Mouse (Mus musculus): ENCODE measurements around the gene Stk32c.

The Stk32c gene

DNA sequence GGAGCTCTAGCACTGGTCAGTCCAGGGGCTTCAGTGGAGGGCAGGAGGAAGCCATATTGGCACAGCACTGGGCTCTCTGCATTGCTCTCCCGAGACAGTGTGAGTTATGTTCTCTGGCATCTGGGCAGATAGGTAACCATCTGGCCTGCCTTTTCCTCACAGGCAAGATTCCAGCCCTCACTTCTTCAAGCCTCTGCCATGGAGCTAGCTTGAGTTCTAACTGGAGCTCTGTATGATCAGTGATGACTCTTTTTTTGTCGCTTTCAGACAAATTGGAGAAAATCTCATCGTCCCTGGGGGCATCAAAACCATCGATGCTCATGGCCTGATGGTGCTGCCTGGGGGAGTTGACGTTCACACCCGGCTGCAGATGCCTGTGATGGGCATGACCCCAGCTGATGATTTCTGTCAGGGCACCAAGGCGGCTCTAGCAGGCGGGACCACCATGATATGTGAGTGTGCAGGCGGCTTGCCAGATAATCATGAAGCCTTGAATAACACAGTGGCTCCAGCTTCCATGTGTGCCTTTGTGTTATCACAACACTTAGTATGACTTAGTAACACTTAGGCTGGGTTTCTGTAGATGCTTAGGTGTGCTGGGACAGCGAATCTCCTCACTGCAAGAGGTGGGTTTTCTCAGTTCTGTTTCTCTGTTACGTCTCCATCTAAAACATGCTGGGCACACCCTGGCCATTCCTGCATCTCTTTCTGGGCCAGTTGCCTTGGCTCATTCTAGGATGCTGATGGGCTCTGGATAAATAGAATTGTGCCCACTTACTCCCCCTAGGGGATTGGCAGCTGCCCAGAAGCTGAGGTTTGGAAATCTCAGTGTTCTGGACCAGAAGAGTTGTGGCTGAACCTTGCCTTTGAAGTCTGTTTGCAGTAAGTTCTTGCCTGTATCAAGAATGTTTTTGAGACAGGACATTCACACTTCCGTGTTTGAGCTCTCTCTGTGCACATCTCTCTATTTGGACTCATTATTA lies 122.9 kb downstream of the Stk32c start:
- no peak for DNase-seq

DNA sequence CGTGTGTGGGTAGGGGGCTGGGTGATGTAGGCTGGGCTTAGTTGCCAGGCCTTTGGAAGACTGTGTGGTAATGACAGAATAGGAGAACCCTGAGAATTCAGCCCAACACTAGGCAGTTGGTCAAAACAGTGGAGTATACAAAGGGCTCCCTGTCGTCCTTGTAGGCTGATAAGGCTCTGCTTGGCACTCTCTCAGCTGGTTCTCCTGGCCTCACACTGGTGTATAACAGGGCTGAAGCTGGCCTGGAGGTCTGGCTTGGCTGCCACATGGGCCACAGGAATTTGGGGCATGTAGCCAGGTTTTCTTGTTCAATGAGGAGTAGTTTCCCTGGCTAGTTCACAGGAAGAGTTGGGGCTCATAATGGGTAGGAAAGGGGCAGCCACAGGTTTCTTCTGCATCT lies 125.3 kb downstream of the Stk32c start:
- no peak for DNase-seq

DNA sequence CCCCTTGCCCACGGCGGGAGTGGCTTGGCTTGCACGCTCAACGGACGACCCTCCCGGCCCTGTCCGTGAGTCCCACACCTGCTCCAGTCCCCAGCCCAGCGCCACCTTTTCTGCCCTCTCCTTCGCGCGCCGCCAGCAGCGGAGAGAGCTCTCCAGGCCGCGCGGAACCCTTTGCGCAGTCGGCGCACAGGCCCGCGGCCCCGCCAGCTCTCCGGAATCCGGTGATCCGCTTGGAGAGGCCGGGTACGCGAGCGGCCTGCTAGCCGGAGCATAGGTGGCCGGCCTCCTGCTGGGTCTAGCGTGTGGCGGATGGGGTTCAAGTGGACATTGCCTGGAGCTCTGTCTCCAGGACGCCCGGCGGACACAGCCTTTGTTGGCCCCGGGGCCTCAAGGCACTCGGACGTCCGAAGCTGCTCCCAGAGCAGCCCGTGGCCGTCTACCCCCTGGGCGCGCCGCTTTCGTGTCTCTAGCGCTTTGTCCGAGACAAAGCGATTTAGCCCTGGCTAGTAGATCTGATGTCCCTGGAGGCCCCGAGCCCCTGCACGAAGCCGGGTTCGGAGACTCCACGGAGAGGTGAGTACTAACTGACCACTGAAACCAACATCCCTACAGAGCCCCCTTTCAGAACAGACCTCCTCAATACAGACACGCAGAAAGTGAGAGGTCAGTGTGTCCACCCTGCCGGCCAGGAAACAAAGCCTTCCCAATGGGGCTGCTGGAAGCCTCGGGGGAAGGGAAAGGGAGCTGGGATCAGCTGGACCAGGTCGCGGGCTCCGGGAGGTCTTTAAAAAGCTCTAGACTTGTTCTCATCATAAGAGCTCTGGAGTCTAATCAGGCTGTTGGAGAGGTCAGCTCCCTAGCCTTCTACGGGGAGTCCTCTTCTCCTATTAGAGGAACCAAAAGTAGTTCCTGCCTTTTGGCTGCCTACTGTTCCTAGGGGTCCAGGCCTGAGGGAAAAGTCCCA lies 126.6 kb downstream of the Stk32c start:
- peak; percentile 34 for DNase-seq

DNA sequence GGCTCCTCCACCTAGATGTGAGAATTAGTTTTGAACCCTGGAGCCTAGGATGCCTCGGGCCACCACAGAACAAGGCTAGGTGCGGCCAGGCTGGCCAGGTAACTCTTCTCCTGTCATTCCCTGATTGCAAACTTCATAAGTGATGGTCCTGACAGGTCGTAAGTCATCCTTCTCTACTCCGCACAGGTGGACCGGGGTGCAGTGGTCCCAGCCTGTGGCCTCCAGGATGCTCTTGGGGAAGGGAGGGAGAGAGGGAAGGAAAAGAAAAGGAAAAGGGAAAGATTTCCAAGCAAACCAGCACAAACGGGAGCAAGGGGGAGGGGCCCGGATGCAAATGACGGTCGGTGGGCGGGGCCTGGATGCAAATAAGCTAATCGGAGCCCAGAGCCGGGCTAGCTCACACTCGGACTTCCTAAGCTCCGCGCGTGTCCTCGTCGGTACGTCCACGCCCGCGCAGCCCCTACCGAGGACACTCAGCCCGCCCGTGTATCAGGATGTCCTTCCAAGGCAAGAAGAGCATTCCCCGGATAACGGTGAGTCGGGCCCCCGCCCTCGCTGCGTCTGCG lies 127.4 kb downstream of the Stk32c start, which contains the start of gene Dpysl4:
Gene Dpysl4 (plus strand): TSS at position 373 of the 566 bp plus-strand sequence.
- DNase-seq, result peak; percentile 73

DNA sequence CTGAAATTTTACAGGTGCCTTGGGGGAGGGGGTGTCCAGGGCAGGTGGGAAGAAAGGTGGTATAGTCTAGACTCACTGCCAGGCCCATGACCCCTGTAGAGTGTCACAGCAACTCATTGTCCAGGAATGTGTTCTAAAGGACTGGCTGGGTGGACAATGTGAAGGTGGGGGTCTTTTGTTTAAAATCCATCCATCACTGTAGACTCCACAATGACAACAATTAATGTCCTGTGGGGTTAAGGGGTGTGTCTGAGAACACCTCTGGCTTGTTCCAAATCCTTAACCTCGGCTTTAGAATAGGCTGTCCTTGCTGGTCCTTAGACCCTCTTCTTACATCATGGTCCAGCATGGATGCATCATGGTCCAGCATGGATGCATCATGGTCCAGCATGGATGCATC lies 128.8 kb downstream of the Stk32c start:
- DNase-seq, result no peak

DNA sequence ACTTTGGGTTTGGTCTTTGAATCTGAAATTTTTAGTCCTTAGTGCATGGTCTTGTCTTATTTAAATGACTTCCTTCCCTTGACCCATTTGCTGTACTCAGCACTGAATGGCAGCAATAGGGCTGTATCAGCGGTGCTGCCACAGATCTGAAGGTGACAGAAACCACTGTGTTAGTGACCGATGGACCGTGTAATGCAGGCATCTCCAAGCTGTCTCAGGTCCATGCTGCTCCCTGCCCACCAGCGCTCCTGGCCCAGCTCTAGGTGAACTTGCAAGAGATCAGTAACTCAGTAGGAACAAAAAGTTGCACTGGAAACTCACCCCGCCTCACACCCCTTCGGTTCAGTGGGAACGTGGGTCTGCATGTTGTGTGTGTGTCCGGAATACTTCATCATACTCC lies 130.8 kb downstream of the Stk32c start:
- DNase-seq, result no peak

DNA sequence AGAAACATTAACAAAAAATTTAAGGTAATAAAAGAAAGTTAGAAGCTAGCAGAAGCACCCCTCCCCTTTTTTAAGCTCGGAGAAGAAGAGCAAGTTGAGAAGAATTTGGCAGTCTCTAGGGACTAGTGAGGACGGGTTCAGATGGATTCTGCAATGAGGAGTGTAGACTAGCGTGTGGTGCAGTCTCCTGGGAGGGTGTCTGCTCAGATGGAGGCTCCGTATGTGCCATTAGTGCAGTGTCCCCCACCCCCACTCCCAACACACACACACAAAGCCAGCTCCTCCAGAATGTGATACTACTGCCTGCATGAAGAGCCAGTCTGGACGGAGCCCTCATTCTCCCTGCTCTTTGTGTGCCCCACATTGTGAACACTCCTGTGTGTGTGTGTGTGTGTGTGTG lies 131.9 kb downstream of the Stk32c start:
- DNase-seq, result no peak

DNA sequence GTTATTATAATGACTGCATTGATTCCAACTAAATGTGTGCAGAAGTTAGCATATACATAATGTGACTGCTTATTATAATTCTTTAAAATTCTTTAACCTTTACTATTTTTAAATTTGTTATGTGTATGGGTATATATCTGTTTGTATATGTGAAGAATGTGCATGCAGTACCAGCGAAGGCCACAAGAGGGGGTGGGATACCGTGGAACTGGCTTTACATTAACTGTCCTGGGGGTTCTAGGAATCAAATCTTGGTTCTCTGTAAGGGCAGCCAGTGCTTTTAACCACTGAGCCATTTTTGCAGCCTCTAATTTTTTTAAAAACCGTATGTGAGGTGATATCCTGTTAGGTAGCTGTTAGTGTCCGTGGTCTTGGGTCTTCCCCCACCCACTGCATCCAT lies 132.4 kb downstream of the Stk32c start:
- DNase-seq, result no peak

DNA sequence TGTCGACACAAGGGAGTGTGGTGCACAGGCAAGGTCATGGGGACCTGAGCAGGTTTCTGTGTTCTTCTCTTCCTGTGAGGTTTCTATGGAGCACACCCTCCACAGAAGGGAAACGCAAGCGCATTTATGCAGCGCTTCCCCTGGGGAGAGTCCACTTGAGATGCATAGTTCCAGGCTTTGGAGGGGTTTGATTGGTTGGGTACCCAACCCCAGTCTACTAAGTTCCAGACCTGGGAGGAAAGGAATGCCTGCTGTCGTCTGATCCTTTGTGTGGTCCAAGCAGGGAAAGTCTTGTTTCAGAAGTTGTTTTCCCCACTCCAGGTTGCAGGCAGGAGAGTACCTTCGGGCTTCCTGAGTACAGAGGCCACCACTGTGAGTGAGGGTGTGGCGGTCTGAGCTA lies 134.0 kb downstream of the Stk32c start:
- no peak for DNase-seq

DNA sequence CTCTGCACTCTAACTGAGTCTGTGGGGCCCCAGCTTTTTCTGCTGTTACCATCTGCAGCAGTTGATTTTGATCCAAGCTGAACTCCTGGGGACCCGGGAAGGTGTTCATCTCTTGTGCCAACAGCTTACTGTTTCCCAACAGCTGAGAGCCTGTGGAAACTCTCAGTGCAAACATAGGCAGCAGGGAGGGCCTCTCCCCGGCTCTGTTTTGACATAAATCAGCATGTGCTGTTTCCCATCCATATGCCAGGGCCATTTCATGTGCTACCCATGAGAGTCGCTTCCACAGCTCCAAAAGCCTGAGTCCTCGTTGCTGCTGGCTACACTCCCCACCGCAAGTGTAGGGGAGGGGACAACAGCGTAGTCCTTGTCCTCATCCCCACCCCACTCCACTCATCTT lies 134.9 kb downstream of the Stk32c start:
- DNase-seq, result no peak

DNA sequence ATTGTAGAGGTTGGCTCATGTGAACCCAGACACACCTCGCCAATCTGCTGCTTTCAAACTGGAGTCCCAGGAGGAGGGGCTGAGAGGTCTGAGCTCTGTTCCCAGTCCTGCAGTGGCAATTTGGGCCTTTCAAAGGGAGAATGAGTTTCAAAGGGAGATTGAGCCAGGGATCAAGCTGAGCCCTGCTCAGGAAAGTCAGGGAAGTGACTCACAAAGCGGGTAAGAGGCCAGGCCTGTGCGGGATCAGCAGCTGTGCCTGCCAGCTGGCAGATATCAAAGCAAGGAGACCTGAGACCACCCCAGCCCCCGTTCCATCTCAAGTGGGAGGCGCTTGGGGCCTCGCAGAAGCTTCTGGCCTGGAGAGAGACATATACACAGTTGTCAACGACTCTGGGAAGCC lies 135.8 kb downstream of the Stk32c start:
- DNase-seq, result no peak

DNA sequence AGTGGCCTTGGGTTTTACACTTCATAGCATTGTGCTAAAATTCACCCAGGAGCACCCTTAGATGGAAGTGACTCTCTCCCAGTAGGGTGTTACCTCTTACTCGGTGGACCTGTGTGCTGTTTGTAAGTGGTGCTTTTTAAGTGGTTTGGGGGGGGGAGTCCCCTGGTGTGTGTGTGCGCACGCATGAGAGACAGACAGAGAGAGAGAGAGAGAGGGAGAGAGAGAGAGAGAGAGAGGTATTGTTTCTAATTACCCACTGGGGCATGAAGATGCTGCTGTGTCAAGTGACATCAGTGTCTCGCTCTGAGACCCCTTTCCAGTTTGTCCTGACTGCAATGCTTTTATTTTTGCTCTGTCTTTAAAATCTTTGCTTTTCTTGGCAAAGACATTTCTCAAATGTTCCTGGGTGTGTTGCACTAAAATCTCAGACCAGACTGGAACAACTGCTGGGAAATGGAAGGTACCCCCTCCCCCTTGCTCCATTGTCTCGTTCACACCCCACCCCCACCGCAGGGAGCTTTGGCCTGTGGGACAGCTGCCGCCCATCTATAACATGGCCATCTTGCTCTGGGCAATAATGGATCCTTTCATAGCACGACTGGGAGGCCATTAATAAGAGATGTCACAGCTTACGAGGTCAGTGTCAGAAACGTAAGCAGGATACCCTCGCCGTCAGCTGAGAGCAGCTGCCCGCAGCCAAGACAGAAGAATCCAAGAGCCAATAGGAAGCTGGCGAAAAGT lies 137.9 kb downstream of the Stk32c start:
- no peak for DNase-seq

DNA sequence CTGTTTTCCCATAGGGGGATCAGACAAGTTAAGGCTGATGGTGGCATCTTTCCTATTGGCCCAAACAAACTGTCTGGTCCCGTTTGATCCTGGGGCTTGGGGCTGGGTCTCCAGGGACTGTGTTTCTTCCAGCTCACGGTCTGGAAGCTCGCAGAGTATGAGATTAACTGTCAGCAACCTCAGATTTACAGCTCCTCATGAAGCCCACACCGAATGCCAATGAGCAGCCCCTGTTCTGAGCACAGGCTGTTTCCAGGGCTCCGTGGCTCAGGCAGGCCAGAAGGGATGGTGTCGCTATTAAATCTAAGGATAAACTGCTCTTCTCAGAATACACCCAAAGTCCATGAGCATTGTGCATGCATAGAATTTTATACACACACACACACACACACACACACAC lies 138.9 kb downstream of the Stk32c start:
- no peak for DNase-seq

DNA sequence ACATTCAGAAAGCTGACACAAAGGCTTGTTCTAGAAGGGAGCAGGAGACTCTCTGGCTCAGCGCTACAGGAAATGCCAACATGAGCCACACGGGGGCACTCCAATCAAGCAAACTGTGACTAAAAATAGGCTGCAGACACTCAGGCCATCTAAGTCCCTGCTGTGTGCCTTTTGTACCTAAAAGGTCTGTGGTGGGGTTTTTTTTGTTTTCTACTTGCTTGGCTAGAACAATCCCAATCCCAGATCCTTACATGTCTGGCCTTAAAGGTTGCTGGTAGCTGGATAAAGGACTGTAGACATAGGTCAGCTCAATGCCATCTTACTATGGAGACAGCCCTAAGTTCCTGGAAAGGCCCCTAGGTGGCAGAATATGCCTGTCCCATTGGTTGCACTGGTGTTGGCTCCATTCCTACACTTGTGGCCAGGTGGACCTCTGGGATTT lies 144.9 kb downstream of the Stk32c start:
- peak; percentile 65 for DNase-seq

DNA sequence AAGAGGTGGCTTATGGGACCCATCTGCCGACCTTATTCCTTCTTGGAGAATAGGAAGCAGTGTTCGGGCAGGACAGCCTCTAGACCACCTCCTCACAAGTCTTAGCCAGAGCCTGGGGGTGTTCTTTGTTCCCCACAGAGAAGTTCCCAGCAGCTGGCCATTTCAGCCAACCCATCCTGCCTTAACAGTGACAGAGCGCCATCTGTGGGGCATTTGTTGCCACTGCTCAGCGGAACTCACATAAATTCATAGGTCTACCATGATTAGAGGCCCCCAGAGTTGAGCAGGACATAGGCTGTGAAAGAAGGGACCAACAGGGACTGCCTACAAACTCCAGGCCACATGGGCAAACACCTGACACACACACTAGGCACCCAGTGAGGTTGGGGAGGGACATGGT lies 149.7 kb downstream of the Stk32c start:
- DNase-seq, result no peak
